ENCODE assay signal across 11 mouse cellular contexts in genomic region chr13:12412016-12412415, GRCm38 (mm10). TPM values are rescaled to one million over a fixed set of nuclear protein-coding genes. Genes with fewer than 3 reads are reported as not detected.
DNase-seq lines count a peak whose midpoint lies in the region; ATAC-seq and TF ChIP-seq lines count a peak whose summit lies in the region.
"Had no signal": no experiment of that assay in that cellular context is flagged by ENCODE, and none has a peak within 500 bp of the region (broad histone marks: within the 10 kb centered on the region; RNA-seq: fewer than 3 reads in every experiment).

No protein-coding gene starts in this region.

- ATAC-seq in megakaryocyte-erythroid progenitor cell, adult 5-6 weeks (replicated peaks; ENCODE audit: low FRiP score, low TSS enrichment, poor library complexity, severe bottlenecking), result peak; percentile 89
- no peak for ATAC-seq in forebrain, embryonic 11.5 days (replicated peaks; ENCODE audit: low FRiP score)
- no peak for ATAC-seq in midbrain, embryonic 13.5 days
- ATAC-seq: midbrain, embryonic 16.5 days had no signal

- no peak for TF ChIP-seq CTCF in liver, adult 2 months (IDR thresholded peaks at IDR 0.05; ENCODE audit: low read depth, low read length)

- no peak overlapping the region for H3K27ac ChIP-seq in liver, adult 2 months (replicated peaks; ENCODE audit: insufficient read depth, low read depth, low read length)
- H3K27ac ChIP-seq in forebrain, embryonic 11.5 days (ENCODE audit: low read depth, low read length), result no peak overlapping the region
- no peak overlapping the region for H3K27ac ChIP-seq in midbrain, embryonic 13.5 days
- H3K27ac ChIP-seq: embryonic facial prominence, embryonic 12.5 days had no signal

- H3K9ac ChIP-seq in liver, adult 2 months (ENCODE audit: low read depth, low read length), result no peak overlapping the region
- H3K9ac ChIP-seq in forebrain, embryonic 11.5 days (ENCODE audit: low read length), result no peak overlapping the region
- no peak overlapping the region for H3K9ac ChIP-seq in midbrain, embryonic 13.5 days (replicated peaks)
- H3K9ac ChIP-seq: embryonic facial prominence, embryonic 12.5 days had no signal

- H3K27me3 ChIP-seq in liver, adult 2 months (ENCODE audit: control insufficient read depth, insufficient read depth, low read length), result no peaks in the 10 kb centered on the region
- no peaks in the 10 kb centered on the region for H3K27me3 ChIP-seq in forebrain, embryonic 11.5 days (ENCODE audit: control insufficient read depth, insufficient read depth, low read length)
- no peaks in the 10 kb centered on the region for H3K27me3 ChIP-seq in midbrain, embryonic 13.5 days
- H3K27me3 ChIP-seq: embryonic facial prominence, embryonic 12.5 days had no signal

- H3K9me3 ChIP-seq in forebrain, embryonic 11.5 days (ENCODE audit: control insufficient read depth, low read length), result no peaks in the 10 kb centered on the region
- H3K9me3 ChIP-seq in midbrain, embryonic 13.5 days, result no peaks in the 10 kb centered on the region
- H3K9me3 ChIP-seq: embryonic facial prominence, embryonic 12.5 days had no signal

- no peak overlapping the region for H3K4me2 ChIP-seq in forebrain, embryonic 11.5 days (ENCODE audit: low read depth, low read length, severe bottlenecking)
- no peak overlapping the region for H3K4me2 ChIP-seq in midbrain, embryonic 13.5 days (replicated peaks)
- H3K4me2 ChIP-seq: embryonic facial prominence, embryonic 12.5 days had no signal

- H3K36me3 ChIP-seq in liver, adult 2 months (ENCODE audit: control insufficient read depth, insufficient read depth, low read length), result peaks cover 51% of the 10 kb centered on the region
- H3K36me3 ChIP-seq in forebrain, embryonic 11.5 days (ENCODE audit: control insufficient read depth, insufficient read depth, low read length), result peaks cover 2% of the 10 kb centered on the region; the same call in 1 of the 2 replicates
- peaks cover 83% of the 10 kb centered on the region for H3K36me3 ChIP-seq in midbrain, embryonic 13.5 days

- no peak for TF ChIP-seq POLR2A in liver, adult 2 months (IDR thresholded peaks at IDR 0.05; ENCODE audit: extremely low read depth, insufficient read depth, low read length)

- no peaks in the 10 kb centered on the region for H3K4me1 ChIP-seq in liver, adult 2 months (ENCODE audit: control insufficient read depth, insufficient read depth, low read length)
- no peaks in the 10 kb centered on the region for H3K4me1 ChIP-seq in forebrain, embryonic 11.5 days (replicated peaks; ENCODE audit: control insufficient read depth, insufficient read depth, low read length)
- H3K4me1 ChIP-seq in midbrain, embryonic 13.5 days (replicated peaks), result no peaks in the 10 kb centered on the region
- H3K4me1 ChIP-seq: embryonic facial prominence, embryonic 12.5 days had no signal

- WGBS in liver, adult 2 months, result 79% methylated on average over 8 of the region's 8 CpGs
- 89% methylated on average over 8 of the region's 8 CpGs for WGBS in forebrain, embryonic 11.5 days
- WGBS in midbrain, embryonic 13.5 days, result 93% methylated on average over 8 of the region's 8 CpGs

- DNase-seq in kidney, adult 9 months, result peak; percentile 8
- DNase-seq in kidney, postnatal 4 days, result no peak
- DNase-seq in MEL-GATA-1-ER (ENCODE audit: extremely low read depth, low read depth), result peak; percentile 95
- DNase-seq in liver, adult 2 months (ENCODE audit: extremely low read depth, low read depth, low spot score), result peak; percentile 61
- no peak for DNase-seq in forebrain, embryonic 11.5 days (ENCODE audit: low spot score)
- DNase-seq in thymus, postnatal 36 days, result no peak
- DNase-seq: thymus, postnatal 25 days had no signal

- H3K4me3 ChIP-seq in liver, adult 2 months (ENCODE audit: insufficient read depth, low read depth, low read length), result no peak overlapping the region
- H3K4me3 ChIP-seq in forebrain, embryonic 11.5 days (ENCODE audit: low read depth, low read length), result no peak overlapping the region
- no peak overlapping the region for H3K4me3 ChIP-seq in midbrain, embryonic 13.5 days (replicated peaks)
- H3K4me3 ChIP-seq: embryonic facial prominence, embryonic 12.5 days had no signal

- no peaks in the 10 kb centered on the region for H3K79me2 ChIP-seq in liver, adult 2 months (ENCODE audit: control insufficient read depth, insufficient read depth, low read length)

RNA-seq across cellular contexts. Expression of gene Heatr1, which starts 17.2 kb away (rescaled TPM):
- 14.5 and 16.1 TPM in 2 replicates for total RNA-seq in liver, adult 2 months (2014; rRNA removed)
- polyA plus RNA-seq in liver, adult 2 months (2012; rRNA removed), result 6.2 and 12.8 TPM in 2 replicates
- total RNA-seq in megakaryocyte-erythroid progenitor cell, adult 5-6 weeks (2014; fragmentation: Nextera tagmentation), result 69.9 and 127 TPM in 2 replicates
- total RNA-seq in megakaryocyte-erythroid progenitor cell, adult 5-6 weeks (2017), result 129 and 130 TPM in 2 replicates
- 44.7 and 46.2 TPM in 2 replicates for polyA plus RNA-seq in forebrain, embryonic 11.5 days (2014; fragmentation: Nextera tagmentation; extraction: Ambion mirVana)
- 15.7 and 18.6 TPM in 2 replicates for polyA plus RNA-seq in midbrain, embryonic 13.5 days (2015; fragmentation: Nextera tagmentation; extraction: Ambion mirVana)

RNA-seq across cellular contexts. Expression of gene Lgals8, which starts 52.7 kb away (rescaled TPM):
- total RNA-seq in liver, adult 2 months (2014; rRNA removed), result 134 and 180 TPM in 2 replicates
- 44.7 and 51.6 TPM in 2 replicates for polyA plus RNA-seq in liver, adult 2 months (2012; rRNA removed)
- total RNA-seq in megakaryocyte-erythroid progenitor cell, adult 5-6 weeks (2014; fragmentation: Nextera tagmentation), result 23.0 and 39.7 TPM in 2 replicates
- 21.7 and 50.3 TPM in 2 replicates for total RNA-seq in megakaryocyte-erythroid progenitor cell, adult 5-6 weeks (2017)
- 9.6 and 10.2 TPM in 2 replicates for polyA plus RNA-seq in forebrain, embryonic 11.5 days (2014; fragmentation: Nextera tagmentation; extraction: Ambion mirVana)
- 15.1 and 15.7 TPM in 2 replicates for polyA plus RNA-seq in midbrain, embryonic 13.5 days (2015; fragmentation: Nextera tagmentation; extraction: Ambion mirVana)

Comparison
In these comparisons a context has a peak if more than half of its experiments do, and no peak if none do; other contexts are left out.
1. DNase-seq: peak in kidney, adult 9 months (single experiment), MEL-GATA-1-ER (single experiment) and liver, adult 2 months (single experiment); none in kidney, postnatal 4 days (0 of 2), forebrain, embryonic 11.5 days (single experiment) and thymus, postnatal 36 days (0 of 2).